Mouse (Mus musculus): ENCODE data around the gene Nceh1. TPM values are rescaled to one million over a fixed set of nuclear protein-coding genes. Genes with fewer than 3 reads are reported as not detected.

Nceh1 gene
- total and polyA plus RNA-seq, 3 experiments, result 8.5 to 11.8 (median 9.2) TPM

- dilution Hi-C loops (cut with MboI; ENCODE audit: extremely low pct_ligation_motif_present, extremely low pct_unique_long_range_greater_than_20kb, low sequenced_read_pairs), result no loop called here
- H3K79me2 ChIP-seq (replicated peaks; ENCODE audit: control insufficient read depth, extremely low read depth, insufficient read depth, poor library complexity, severe bottlenecking), result no peaks in the 10 kb centered on the region
- TF ChIP-seq ZKSCAN1 (IDR thresholded peaks at IDR 0.05; ENCODE audit: borderline replicate concordance, low read depth, low read length), result no peak
- TF ChIP-seq NRF1 (IDR thresholded peaks at IDR 0.05; ENCODE audit: low read depth, low read length), result no peak
- no peak for TF ChIP-seq ZC3H11A (IDR thresholded peaks at IDR 0.05; ENCODE audit: low read depth, low read length)
- TF ChIP-seq TCF12 (IDR thresholded peaks at IDR 0.05; ENCODE audit: low read depth, low read length), result no peak
- no peak for TF ChIP-seq RCOR1 (conservative IDR thresholded peaks at IDR 0.05; ENCODE audit: low read depth, low read length)
- peaks cover 0 to 2% of the 10 kb centered on the region in 2 experiments; a peak in 1 of 4 replicates for H3K4me1 ChIP-seq (ENCODE audit: control insufficient read depth in 1 of 2, insufficient read depth in 2 of 2)
- H3K4me2 ChIP-seq (ENCODE audit: insufficient read depth, low read depth, poor library complexity, severe bottlenecking), result no peak overlapping the region
- in situ Hi-C loops (cut with MboI; ENCODE audit: low pct_ligation_motif_present, low pct_unique_long_range_greater_than_20kb, low sequenced_read_pairs), result no loop called here
- peaks cover 2% of the 10 kb centered on the region for H3K27me3 ChIP-seq (replicated peaks)
- H3K9me3 ChIP-seq (replicated peaks; ENCODE audit: low read length), result no peaks in the 10 kb centered on the region
- H3K4me3 ChIP-seq (replicated peaks in 1 of 3; ENCODE audit: low read depth in 2 of 3, low read length in 2 of 3, poor library complexity in 1 of 3), result no peak overlapping the region
- no peak overlapping the region for H3K27ac ChIP-seq (ENCODE audit: insufficient read depth, low read depth)
- no peak overlapping the region for H3K9ac ChIP-seq (ENCODE audit: insufficient read depth, low read depth)
- no peaks in the 10 kb centered on the region for H3K36me3 ChIP-seq (replicated peaks in 1 of 2; ENCODE audit: control insufficient read depth in 1 of 2, insufficient read depth in 1 of 2, low read length in 1 of 2)
- DNase-seq (ENCODE audit: extremely low read depth), result no peak
These were observed 101.0 kb downstream of the Nceh1 start for GRCm38 (mm10) chr3:27283796-27284195.

- in situ Hi-C loops (cut with MboI; ENCODE audit: low pct_ligation_motif_present, low pct_unique_long_range_greater_than_20kb, low sequenced_read_pairs), result no loop called here
- dilution Hi-C loops (cut with MboI; ENCODE audit: extremely low pct_ligation_motif_present, extremely low pct_unique_long_range_greater_than_20kb, low sequenced_read_pairs), result no loop called here
These were observed 101.5 kb downstream of the Nceh1 start for GRCm38 (mm10) chr3:27284227-27284626.

GRCm38 (mm10) chr3:27285072-27285471, 102.3 kb downstream of the Nceh1 start:
- Histone ChIP-seq H3K4me1 (ENCODE audit: control insufficient read depth in 1 of 2, insufficient read depth in 2 of 2) (peaks cover 0 to 2% of the 10 kb centered on the region in 2 experiments; a peak in 1 of 4 replicates), H3K4me2 (ENCODE audit: insufficient read depth, low read depth, poor library complexity, severe bottlenecking) (no peak overlapping the region), H3K36me3 (replicated peaks in 1 of 2; ENCODE audit: control insufficient read depth in 1 of 2, insufficient read depth in 1 of 2, low read length in 1 of 2) (no peaks in the 10 kb centered on the region), H3K27ac (ENCODE audit: insufficient read depth, low read depth) (no peak overlapping the region), H3K9me3 (replicated peaks; ENCODE audit: low read length) (no peaks in the 10 kb centered on the region), H3K4me3 (replicated peaks in 1 of 3; ENCODE audit: low read depth in 2 of 3, low read length in 2 of 3, poor library complexity in 1 of 3) (no peak overlapping the region), H3K79me2 (replicated peaks; ENCODE audit: control insufficient read depth, extremely low read depth, insufficient read depth, poor library complexity, severe bottlenecking) (no peaks in the 10 kb centered on the region), H3K9ac (ENCODE audit: insufficient read depth, low read depth) (no peak overlapping the region), H3K27me3 (replicated peaks) (peaks cover 2% of the 10 kb centered on the region)
- DNase-seq (ENCODE audit: extremely low read depth), result no peak
- in situ Hi-C loops (cut with MboI; ENCODE audit: low pct_ligation_motif_present, low pct_unique_long_range_greater_than_20kb, low sequenced_read_pairs) (no loop called here), dilution Hi-C loops (cut with MboI; ENCODE audit: extremely low pct_ligation_motif_present, extremely low pct_unique_long_range_greater_than_20kb, low sequenced_read_pairs) (no loop called here)
- TF ChIP-seq ETS1 (conservative IDR thresholded peaks at IDR 0.05; ENCODE audit: low read depth, low read length), result no peak
- TF ChIP-seq SMC3 (IDR thresholded peaks at IDR 0.05; ENCODE audit: low read depth, low read length), result no peak
- no peak for TF ChIP-seq ELF1 (IDR thresholded peaks at IDR 0.05; ENCODE audit: low read depth, low read length)
- TF ChIP-seq JUND (conservative IDR thresholded peaks at IDR 0.05; ENCODE audit: low read depth, low read length), result no peak
- TF ChIP-seq USF1 (IDR thresholded peaks at IDR 0.05; ENCODE audit: low read depth, low read length), result no peak
- no peak for TF ChIP-seq TBP (conservative IDR thresholded peaks at IDR 0.05; ENCODE audit: low read depth, low read length)
- no peak for TF ChIP-seq JUN (IDR thresholded peaks at IDR 0.05; ENCODE audit: insufficient read depth, low read depth, low read length)
- TF ChIP-seq MXI1 (IDR thresholded peaks at IDR 0.05; ENCODE audit: low read depth, low read length), result no peak
- no peak for TF ChIP-seq POLR2A (IDR thresholded peaks at IDR 0.05; ENCODE audit: low read depth, low read length)
- no peak for TF ChIP-seq CHD1 (IDR thresholded peaks at IDR 0.05; ENCODE audit: low read depth, low read length)
- no peak for TF ChIP-seq GABPA (IDR thresholded peaks at IDR 0.05; ENCODE audit: insufficient replicate concordance, low read depth, low read length)
- TF ChIP-seq UBTF (IDR thresholded peaks at IDR 0.05; ENCODE audit: low read depth, low read length), result no peak
- TF ChIP-seq TCF12 (IDR thresholded peaks at IDR 0.05; ENCODE audit: low read depth, low read length), result no peak
- TF ChIP-seq RCOR1 (conservative IDR thresholded peaks at IDR 0.05; ENCODE audit: low read depth, low read length), result no peak
- TF ChIP-seq PAX5 (IDR thresholded peaks at IDR 0.05; ENCODE audit: low read length), result no peak
- TF ChIP-seq ZKSCAN1 (IDR thresholded peaks at IDR 0.05; ENCODE audit: borderline replicate concordance, low read depth, low read length), result no peak
- no peak for TF ChIP-seq RAD21 (IDR thresholded peaks at IDR 0.05; ENCODE audit: low read depth, low read length)
- TF ChIP-seq MAZ (IDR thresholded peaks at IDR 0.05; ENCODE audit: low read depth, low read length), result no peak
- no peak for TF ChIP-seq MYC (IDR thresholded peaks at IDR 0.05; ENCODE audit: low read depth, low read length)

More at GRCm38 (mm10) chr3:27284227-27284626, 101.5 kb downstream of the Nceh1 start:
- Histone ChIP-seq H3K9ac (ENCODE audit: insufficient read depth, low read depth) (no peak overlapping the region), H3K27me3 (replicated peaks) (peaks cover 2% of the 10 kb centered on the region), H3K36me3 (replicated peaks in 1 of 2; ENCODE audit: control insufficient read depth in 1 of 2, insufficient read depth in 1 of 2, low read length in 1 of 2) (no peaks in the 10 kb centered on the region), H3K4me2 (ENCODE audit: insufficient read depth, low read depth, poor library complexity, severe bottlenecking) (no peak overlapping the region), H3K4me3 (replicated peaks in 1 of 3; ENCODE audit: low read depth in 2 of 3, low read length in 2 of 3, poor library complexity in 1 of 3) (no peak overlapping the region), H3K4me1 (ENCODE audit: control insufficient read depth in 1 of 2, insufficient read depth in 2 of 2) (peaks cover 0 to 2% of the 10 kb centered on the region in 2 experiments; a peak in 1 of 4 replicates), H3K79me2 (replicated peaks; ENCODE audit: control insufficient read depth, extremely low read depth, insufficient read depth, poor library complexity, severe bottlenecking) (no peaks in the 10 kb centered on the region), H3K9me3 (replicated peaks; ENCODE audit: low read length) (no peaks in the 10 kb centered on the region), H3K27ac (ENCODE audit: insufficient read depth, low read depth) (no peak overlapping the region)
- TF ChIP-seq ZKSCAN1 (IDR thresholded peaks at IDR 0.05; ENCODE audit: borderline replicate concordance, low read depth, low read length) (no peak), ZMIZ1 (IDR thresholded peaks at IDR 0.05; ENCODE audit: low read depth, low read length) (no peak), HCFC1 (IDR thresholded peaks at IDR 0.05; ENCODE audit: low read depth, low read length) (no peak), CTCF (conservative IDR thresholded peaks at IDR 0.05 in 1 of 2, IDR thresholded peaks at IDR 0.05 in 1 of 2; ENCODE audit: low read depth in 2 of 2, low read length in 2 of 2) (peak in 1 of 2 experiments; percentile 33; a peak in 1 of 4 replicates), NRF1 (IDR thresholded peaks at IDR 0.05; ENCODE audit: low read depth, low read length) (no peak), RCOR1 (conservative IDR thresholded peaks at IDR 0.05; ENCODE audit: low read depth, low read length) (no peak), SMC3 (IDR thresholded peaks at IDR 0.05; ENCODE audit: low read depth, low read length) (no peak)
- DNase-seq (ENCODE audit: extremely low read depth), result peak; percentile 15
